Mouse (Mus musculus) megakaryocyte, embryonic 14.5 days (primary cell): ENCODE results near the gene Aven.

Source experiments
- FLI1 ChIP-seq: IDR thresholded peaks from 2 replicates; pipeline ENCODE4 v1.6.1; 2012; ENCODE audit warnings: low read length, inconsistent platforms, mixed read lengths
- GATA1 ChIP-seq: IDR thresholded peaks from 3 replicates; pipeline ENCODE4 v1.6.1; 2012; ENCODE audit warnings: mixed read lengths, low read length, inconsistent platforms, borderline replicate concordance

DNA sequence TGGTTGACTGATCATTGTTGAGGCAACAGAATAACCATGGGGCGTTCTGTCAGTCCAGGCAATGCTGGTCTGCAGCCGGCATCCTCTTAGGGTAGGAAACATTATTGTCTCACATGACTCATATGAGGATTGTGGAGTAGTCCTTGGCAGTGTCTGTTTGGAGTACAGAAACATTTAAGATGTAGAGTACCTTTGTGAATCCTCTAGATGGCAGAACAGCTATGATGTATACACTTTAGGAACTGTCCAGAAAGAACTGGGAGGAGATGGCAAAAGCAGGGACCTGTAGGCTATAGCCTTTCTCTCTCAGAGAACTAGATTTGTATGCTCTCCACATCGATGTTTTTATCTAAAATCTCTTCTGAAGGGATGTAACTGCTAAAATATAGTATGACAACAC lies 34.2 kb downstream of the Aven start:
- TF ChIP-seq GATA1: no peak
- no peak for TF ChIP-seq FLI1
